Mouse (Mus musculus) heart, embryonic 12.5 days (tissue): Measurements from ENCODE around the gene E130114P18Rik. TPM values are rescaled to one million over a fixed set of nuclear protein-coding genes. Genes with fewer than 3 reads are reported as not detected.
A peak's percentile ranks its signal among the peaks of the same experiment; 100 is the strongest.

ENCODE experiments used
- ATAC-seq: fragments of 200-750 bp; cut with Nextera tagmentation; 2 replicates; pipeline ENCODE4 v1.8.0; 2017; ENCODE audit warnings: moderate TSS enrichment, moderate library complexity; ENCODE audit not compliant: insufficient number of reproducible peaks, low FRiP score
- H3K27ac ChIP-seq: fragments of 300-500 bp; sonication (generic); 2 replicates; pipeline ENCODE4 v1.5.1; 2016; ENCODE audit warnings: mild to moderate bottlenecking, moderate library complexity; ENCODE audit not compliant: poor library complexity, severe bottlenecking
- H3K27me3 ChIP-seq: fragments of 300-500 bp; sonication (generic); replicated peaks from 2 replicates; pipeline ENCODE4 v1.6.1; 2016; ENCODE audit warnings: mild to moderate bottlenecking, moderate library complexity
- H3K36me3 ChIP-seq: fragments of 300-500 bp; sonication (generic); 2 replicates; pipeline ENCODE4 v1.6.1; 2016; ENCODE audit warnings: mild to moderate bottlenecking, moderate library complexity
- H3K4me1 ChIP-seq: fragments of 300-500 bp; sonication (generic); replicated peaks from 2 replicates; pipeline ENCODE4 v1.6.1; 2016; ENCODE audit warnings: mild to moderate bottlenecking
- H3K4me2 ChIP-seq: fragments of 300-500 bp; sonication (generic); 2 replicates; pipeline ENCODE4 v1.6.1; 2016; ENCODE audit warnings: mild to moderate bottlenecking, moderate library complexity
- H3K4me3 ChIP-seq: fragments of 300-500 bp; sonication (generic); 2 replicates; pipeline ENCODE4 v1.5.1; 2016; ENCODE audit warnings: mild to moderate bottlenecking
- H3K9ac ChIP-seq: fragments of 300-500 bp; sonication (generic); 2 replicates; pipeline ENCODE4 v1.6.1; 2016; ENCODE audit warnings: mild to moderate bottlenecking, moderate library complexity
- H3K9me3 ChIP-seq: fragments of 300-500 bp; sonication (generic); replicated peaks from 2 replicates; pipeline ENCODE4 v1.6.1; 2016; ENCODE audit warnings: mild to moderate bottlenecking, moderate library complexity
- WGBS: fragments of 180-500 bp; shearing (Covaris S2); methylation state at CpG from one replicate; pipeline ENCODE4 v1.1.7; 2016; 5-methylcytosine and 5-hydroxymethylcytosine counted together
- polyA plus RNA-seq: library from polyadenylated mRNA; unstranded; fragments of >200 nt; fragmentation: Nextera tagmentation; extraction: Ambion mirVana; gene quantifications from 2 replicates; pipeline ENCODE4 v1.2.1, GENCODE M21; 2016

The E130114P18Rik gene
- polyA plus RNA-seq, 1 experiment from 2014 or later, result 0.74 TPM

- Histone ChIP-seq H3K4me3 (no peak overlapping the region), H3K4me2 (no peak overlapping the region), H3K27ac (no peak overlapping the region), H3K9ac (no peak overlapping the region), H3K4me1 (0 out of 2 replicates have a peak, but pooled peaks cover 3% of the 10 kb centered on the region), H3K27me3 (no peaks in the 10 kb centered on the region), H3K36me3 (no peaks in the 10 kb centered on the region), H3K9me3 (no peaks in the 10 kb centered on the region)
- 66% methylated on average over 6 of the region's 6 CpGs for WGBS
- ATAC-seq, result no peak
Measured at GRCm38 (mm10) chr4:97714616-97715015, 63.3 kb downstream of the E130114P18Rik start.

GRCm38 (mm10) chr4:97714101-97714615 lies 63.7 kb downstream of the E130114P18Rik start:
- H3K4me2 ChIP-seq, result no peak overlapping the region
- H3K9ac ChIP-seq, result no peak overlapping the region
- WGBS, result 79% methylated on average over 6 of the region's 6 CpGs
- no peak overlapping the region for H3K27ac ChIP-seq
- H3K4me3 ChIP-seq, result no peak overlapping the region
- ATAC-seq, result no peak
- H3K9me3 ChIP-seq, result no peaks in the 10 kb centered on the region
- no peaks in the 10 kb centered on the region for H3K27me3 ChIP-seq
- no peaks in the 10 kb centered on the region for H3K36me3 ChIP-seq
- H3K4me1 ChIP-seq, result 0 out of 2 replicates have a peak, but pooled peaks cover 3% of the 10 kb centered on the region

GRCm38 (mm10) chr4:97712547-97712946 lies 65.3 kb downstream of the E130114P18Rik start:
- Histone ChIP-seq H3K4me3 (no peak overlapping the region), H3K4me2 (no peak overlapping the region), H3K4me1 (0 out of 2 replicates have a peak, but pooled peaks cover 3% of the 10 kb centered on the region), H3K36me3 (no peaks in the 10 kb centered on the region), H3K27me3 (no peaks in the 10 kb centered on the region), H3K9ac (no peak overlapping the region), H3K9me3 (no peaks in the 10 kb centered on the region), H3K27ac (no peak overlapping the region)
- ATAC-seq, result no peak
- 42% methylated on average over 1 of the region's 1 CpGs for WGBS

GRCm38 (mm10) chr4:97710048-97710765 lies 67.7 kb downstream of the E130114P18Rik start:
- Histone ChIP-seq H3K27me3 (no peaks in the 10 kb centered on the region), H3K4me1 (0 out of 2 replicates have a peak, but pooled peaks cover 10% of the 10 kb centered on the region), H3K9ac (no peak overlapping the region), H3K27ac (no peak overlapping the region), H3K9me3 (no peaks in the 10 kb centered on the region), H3K36me3 (no peaks in the 10 kb centered on the region), H3K4me2 (no peak overlapping the region), H3K4me3 (no peak overlapping the region)
- no peak for ATAC-seq
- WGBS, result 67% methylated on average over 9 of the region's 9 CpGs

GRCm38 (mm10) chr4:97707373-97708152 lies 70.3 kb downstream of the E130114P18Rik start:
- Histone ChIP-seq H3K4me1 (0 out of 2 replicates have a peak, but pooled peaks cover 7% of the 10 kb centered on the region), H3K9ac (no peak overlapping the region), H3K4me3 (no peak overlapping the region), H3K27ac (no peak overlapping the region), H3K9me3 (no peaks in the 10 kb centered on the region), H3K36me3 (no peaks in the 10 kb centered on the region), H3K4me2 (no peak overlapping the region), H3K27me3 (no peaks in the 10 kb centered on the region)
- no peak for ATAC-seq
- 75% methylated on average over 22 of the region's 22 CpGs for WGBS

GRCm38 (mm10) chr4:97696684-97697615 lies 80.9 kb downstream of the E130114P18Rik start:
- Histone ChIP-seq H3K4me2 (no peak overlapping the region), H3K27ac (no peak overlapping the region), H3K9ac (no peak overlapping the region), H3K9me3 (no peaks in the 10 kb centered on the region), H3K36me3 (no peaks in the 10 kb centered on the region), H3K4me3 (no peak overlapping the region), H3K27me3 (no peaks in the 10 kb centered on the region), H3K4me1 (no peaks in the 10 kb centered on the region)
- ATAC-seq, result no peak
- 73% methylated on average over 7 of the region's 7 CpGs for WGBS

DNA sequence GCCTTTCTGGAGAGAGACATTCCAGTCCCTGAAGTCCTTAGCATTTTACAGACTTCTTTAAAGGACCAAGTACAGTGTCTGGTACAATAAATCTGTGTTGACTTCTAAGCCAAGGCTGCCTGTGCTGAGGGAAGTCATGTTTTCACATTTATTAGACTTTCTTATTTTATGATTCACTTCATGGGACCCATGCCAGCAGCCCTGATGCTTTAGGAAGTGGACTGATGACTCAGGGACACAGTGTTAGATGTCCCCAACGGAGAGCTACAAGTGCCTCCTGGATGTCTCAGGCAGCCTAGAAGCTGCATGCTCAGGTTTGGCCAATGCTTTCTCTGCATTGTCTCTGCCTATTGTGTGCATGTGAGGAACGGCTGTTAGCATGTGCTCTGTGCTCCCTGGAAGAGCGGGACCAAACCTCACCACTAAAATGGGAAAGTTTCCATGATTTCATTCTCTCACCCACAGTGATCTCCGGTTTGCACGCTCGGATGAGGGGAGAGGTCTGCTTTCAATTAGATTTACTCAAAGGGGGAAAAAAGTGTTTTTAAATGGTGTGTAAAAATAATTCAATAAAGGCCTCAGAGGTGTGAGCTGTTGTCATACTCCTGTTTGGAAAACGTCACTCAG lies 82.4 kb downstream of the E130114P18Rik start:
- WGBS, result 55% methylated on average over 7 of the region's 7 CpGs
- no peaks in the 10 kb centered on the region for H3K9me3 ChIP-seq
- no peak overlapping the region for H3K9ac ChIP-seq
- H3K4me3 ChIP-seq, result no peak overlapping the region
- H3K4me2 ChIP-seq, result no peak overlapping the region
- H3K36me3 ChIP-seq, result no peaks in the 10 kb centered on the region
- H3K27ac ChIP-seq, result no peak overlapping the region
- peaks cover 4% of the 10 kb centered on the region; the same call in 1 of the 2 replicates for H3K4me1 ChIP-seq
- 0 out of 2 replicates have a peak, but pooled peaks have one; percentile 11 for ATAC-seq
- H3K27me3 ChIP-seq, result no peaks in the 10 kb centered on the region

DNA sequence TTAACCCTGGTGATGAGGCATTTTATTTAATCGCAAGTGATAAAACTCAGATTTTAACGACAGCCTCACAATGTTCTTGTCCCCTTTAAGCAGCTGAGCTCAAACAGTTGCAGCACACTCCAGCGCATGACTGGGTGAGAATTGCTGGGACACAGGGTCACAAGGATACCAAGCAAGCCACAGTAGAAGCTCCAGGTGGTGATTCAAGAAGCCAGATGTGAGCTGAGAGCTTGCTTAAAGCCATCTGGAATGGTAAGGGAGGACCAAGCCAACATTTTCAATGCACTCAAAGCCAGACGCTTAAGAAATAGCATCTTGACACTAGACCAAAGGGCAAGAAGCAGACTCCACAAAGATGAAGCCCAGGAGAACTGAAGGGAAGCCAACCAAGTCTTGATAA lies 83.9 kb downstream of the E130114P18Rik start:
- no peak overlapping the region for H3K4me3 ChIP-seq
- H3K9me3 ChIP-seq, result no peaks in the 10 kb centered on the region
- no peaks in the 10 kb centered on the region for H3K27me3 ChIP-seq
- H3K4me1 ChIP-seq, result peaks cover 18% of the 10 kb centered on the region; the same call in 1 of the 2 replicates
- H3K9ac ChIP-seq, result no peak overlapping the region
- WGBS, result 76% methylated on average over 4 of the region's 4 CpGs
- no peak overlapping the region for H3K27ac ChIP-seq
- no peaks in the 10 kb centered on the region for H3K36me3 ChIP-seq
- H3K4me2 ChIP-seq, result no peak overlapping the region
- no peak for ATAC-seq

- Histone ChIP-seq H3K4me1 (peaks cover 18% of the 10 kb centered on the region; the same call in 1 of the 2 replicates), H3K27ac (no peak overlapping the region)
Measured at GRCm38 (mm10) chr4:97693054-97693453, 84.8 kb downstream of the E130114P18Rik start.

DNA sequence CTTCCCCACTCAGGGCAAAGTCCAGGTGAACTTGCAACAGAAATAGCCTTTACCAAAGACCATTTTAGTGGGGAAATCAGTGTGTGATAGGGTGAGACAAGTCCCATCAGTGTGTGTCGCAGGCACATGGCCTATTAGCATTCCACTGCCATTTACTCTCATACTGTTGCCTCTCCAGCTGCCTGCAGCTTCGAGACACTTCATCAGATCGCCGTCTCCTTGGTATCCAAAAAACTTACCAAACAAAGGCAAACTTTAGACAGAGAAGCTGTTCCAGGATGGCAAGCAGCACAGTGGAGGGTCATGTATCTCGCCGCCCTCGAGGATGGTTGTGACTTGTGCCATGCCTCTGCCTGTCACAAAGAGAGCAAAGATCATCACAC lies 87.5 kb downstream of the E130114P18Rik start:
- no peak overlapping the region for H3K4me2 ChIP-seq
- H3K4me3 ChIP-seq, result no peak overlapping the region
- peaks cover 22% of the 10 kb centered on the region; the same call in 1 of the 2 replicates for H3K4me1 ChIP-seq
- 0 out of 2 replicates have a peak, but pooled peaks have one; percentile 12 for ATAC-seq
- H3K36me3 ChIP-seq, result no peaks in the 10 kb centered on the region
- H3K27me3 ChIP-seq, result no peaks in the 10 kb centered on the region
- H3K9ac ChIP-seq, result no peak overlapping the region
- no peak overlapping the region for H3K27ac ChIP-seq
- H3K9me3 ChIP-seq, result no peaks in the 10 kb centered on the region
- 68% methylated on average over 7 of the region's 7 CpGs for WGBS

More at GRCm38 (mm10) chr4:97693054-97693453, 84.8 kb downstream of the E130114P18Rik start:
- 82% methylated on average over 4 of the region's 4 CpGs for WGBS
- H3K9me3 ChIP-seq, result no peaks in the 10 kb centered on the region
- no peak overlapping the region for H3K9ac ChIP-seq
- no peak overlapping the region for H3K4me3 ChIP-seq
- H3K4me2 ChIP-seq, result no peak overlapping the region
- no peaks in the 10 kb centered on the region for H3K27me3 ChIP-seq
- ATAC-seq, result no peak
- no peaks in the 10 kb centered on the region for H3K36me3 ChIP-seq
